Mouse (Mus musculus): ENCODE results near the gene Pou3f3. TPM values are rescaled to one million over a fixed set of nuclear protein-coding genes. Genes with fewer than 3 reads are reported as not detected.

Pou3f3 gene
- polyA plus RNA-seq, 1 experiment from 2014 or later, result 10.6 TPM

- ATAC-seq (ENCODE audit: low FRiP score), result peak; percentile 47
- DNase-seq (ENCODE audit: low spot score), result peak; percentile 46
- Histone ChIP-seq H3K36me3 (replicated peaks; ENCODE audit: control insufficient read depth, insufficient read depth) (no peaks in the 10 kb centered on the region), H3K9me3 (ENCODE audit: control insufficient read depth, low read length) (no peaks in the 10 kb centered on the region), H3K9ac (peak overlapping the region; percentile 74), H3K4me1 (replicated peaks; ENCODE audit: control insufficient read depth, insufficient read depth, low read length) (peaks cover 30% of the 10 kb centered on the region), H3K27ac (peak overlapping the region; percentile 66), H3K4me3 (replicated peaks; ENCODE audit: low read length) (peak overlapping the region; percentile 47), H3K4me2 (replicated peaks) (peak overlapping the region; percentile 79), H3K27me3 (ENCODE audit: control insufficient read depth, insufficient read depth, low read length) (no peaks in the 10 kb centered on the region)
- under 1% methylated on average over 46 of the region's 46 CpGs for WGBS
These were observed 17.8 kb downstream of the Pou3f3 start for GRCm38 (mm10) chr1:42713104-42713932.

GRCm38 (mm10) chr1:42714016-42714931, 18.7 kb downstream of the Pou3f3 start:
- no peaks in the 10 kb centered on the region for H3K27me3 ChIP-seq (ENCODE audit: control insufficient read depth, insufficient read depth, low read length)
- WGBS, result under 1% methylated on average over 19 of the region's 31 CpGs
- H3K4me3 ChIP-seq (replicated peaks; ENCODE audit: low read length), result peak overlapping the region; percentile 47
- peaks cover 29% of the 10 kb centered on the region for H3K4me1 ChIP-seq (replicated peaks; ENCODE audit: control insufficient read depth, insufficient read depth, low read length)
- peak overlapping the region; percentile 66 for H3K27ac ChIP-seq
- H3K9ac ChIP-seq, result peak overlapping the region; percentile 74
- no peaks in the 10 kb centered on the region for H3K9me3 ChIP-seq (ENCODE audit: control insufficient read depth, low read length)
- H3K36me3 ChIP-seq (replicated peaks; ENCODE audit: control insufficient read depth, insufficient read depth), result no peaks in the 10 kb centered on the region
- DNase-seq (ENCODE audit: low spot score) (peak; percentile 82), ATAC-seq (ENCODE audit: low FRiP score) (peak; percentile 70)
- H3K4me2 ChIP-seq (replicated peaks), result peak overlapping the region; percentile 79

- 20% methylated on average over 5 of the region's 5 CpGs for WGBS
- Histone ChIP-seq H3K4me1 (replicated peaks; ENCODE audit: control insufficient read depth, insufficient read depth, low read length) (peaks cover 15% of the 10 kb centered on the region), H3K9me3 (ENCODE audit: control insufficient read depth, low read length) (no peaks in the 10 kb centered on the region), H3K27ac (no peak overlapping the region), H3K27me3 (ENCODE audit: control insufficient read depth, insufficient read depth, low read length) (no peaks in the 10 kb centered on the region), H3K4me2 (replicated peaks) (no peak overlapping the region), H3K9ac (no peak overlapping the region), H3K36me3 (replicated peaks; ENCODE audit: control insufficient read depth, insufficient read depth) (no peaks in the 10 kb centered on the region), H3K4me3 (replicated peaks; ENCODE audit: low read length) (no peak overlapping the region)
- DNase-seq (ENCODE audit: low spot score), result no peak
- ATAC-seq (ENCODE audit: low FRiP score), result peak; percentile 52; the same call in 1 of the 2 replicates
These were observed 23.0 kb downstream of the Pou3f3 start for GRCm38 (mm10) chr1:42718549-42718948.

GRCm38 (mm10) chr1:42721353-42721752, 25.8 kb downstream of the Pou3f3 start:
- 72% methylated on average over 5 of the region's 5 CpGs for WGBS
- no peak for DNase-seq (ENCODE audit: low spot score)

GRCm38 (mm10) chr1:42723769-42724300, 28.3 kb downstream of the Pou3f3 start:
- no peak for ATAC-seq (ENCODE audit: low FRiP score)
- Histone ChIP-seq H3K9ac (no peak overlapping the region), H3K4me3 (replicated peaks; ENCODE audit: low read length) (no peak overlapping the region), H3K9me3 (ENCODE audit: control insufficient read depth, low read length) (no peaks in the 10 kb centered on the region), H3K4me2 (replicated peaks) (no peak overlapping the region), H3K27ac (no peak overlapping the region), H3K4me1 (replicated peaks; ENCODE audit: control insufficient read depth, insufficient read depth, low read length) (0 out of 2 replicates have a peak, but pooled peaks cover 3% of the 10 kb centered on the region), H3K36me3 (replicated peaks; ENCODE audit: control insufficient read depth, insufficient read depth) (no peaks in the 10 kb centered on the region), H3K27me3 (ENCODE audit: control insufficient read depth, insufficient read depth, low read length) (no peaks in the 10 kb centered on the region)
- WGBS, result 95% methylated on average over 1 of the region's 1 CpGs
- no peak for DNase-seq (ENCODE audit: low spot score)

More at GRCm38 (mm10) chr1:42721353-42721752, 25.8 kb downstream of the Pou3f3 start:
- no peak overlapping the region for H3K4me3 ChIP-seq (replicated peaks; ENCODE audit: low read length)
- ATAC-seq (ENCODE audit: low FRiP score), result no peak
- no peaks in the 10 kb centered on the region for H3K9me3 ChIP-seq (ENCODE audit: control insufficient read depth, low read length)
- no peak overlapping the region for H3K9ac ChIP-seq
- peaks cover 7% of the 10 kb centered on the region; the same call in 1 of the 2 replicates for H3K4me1 ChIP-seq (replicated peaks; ENCODE audit: control insufficient read depth, insufficient read depth, low read length)
- no peak overlapping the region for H3K4me2 ChIP-seq (replicated peaks)
- no peak overlapping the region for H3K27ac ChIP-seq
- no peaks in the 10 kb centered on the region for H3K27me3 ChIP-seq (ENCODE audit: control insufficient read depth, insufficient read depth, low read length)
- H3K36me3 ChIP-seq (replicated peaks; ENCODE audit: control insufficient read depth, insufficient read depth), result no peaks in the 10 kb centered on the region

- no peak for ATAC-seq (ENCODE audit: low FRiP score)
- 87% methylated on average over 2 of the region's 2 CpGs for WGBS
- H3K9ac ChIP-seq, result no peak overlapping the region
These were observed 29.3 kb downstream of the Pou3f3 start for GRCm38 (mm10) chr1:42724881-42725280.

GRCm38 (mm10) chr1:42727161-42727560, 31.6 kb downstream of the Pou3f3 start:
- Histone ChIP-seq H3K27me3 (ENCODE audit: control insufficient read depth, insufficient read depth, low read length) (no peaks in the 10 kb centered on the region), H3K36me3 (replicated peaks; ENCODE audit: control insufficient read depth, insufficient read depth) (no peaks in the 10 kb centered on the region), H3K9ac (no peak overlapping the region), H3K4me1 (replicated peaks; ENCODE audit: control insufficient read depth, insufficient read depth, low read length) (no peaks in the 10 kb centered on the region), H3K27ac (no peak overlapping the region), H3K4me2 (replicated peaks) (no peak overlapping the region), H3K9me3 (ENCODE audit: control insufficient read depth, low read length) (no peaks in the 10 kb centered on the region), H3K4me3 (replicated peaks; ENCODE audit: low read length) (no peak overlapping the region)
- no peak for ATAC-seq (ENCODE audit: low FRiP score)
- WGBS, result 94% methylated on average over 5 of the region's 5 CpGs
- DNase-seq (ENCODE audit: low spot score), result no peak

More at GRCm38 (mm10) chr1:42724881-42725280, 29.3 kb downstream of the Pou3f3 start:
- Histone ChIP-seq H3K4me1 (replicated peaks; ENCODE audit: control insufficient read depth, insufficient read depth, low read length) (no peaks in the 10 kb centered on the region), H3K27me3 (ENCODE audit: control insufficient read depth, insufficient read depth, low read length) (no peaks in the 10 kb centered on the region), H3K9me3 (ENCODE audit: control insufficient read depth, low read length) (no peaks in the 10 kb centered on the region), H3K27ac (no peak overlapping the region), H3K36me3 (replicated peaks; ENCODE audit: control insufficient read depth, insufficient read depth) (no peaks in the 10 kb centered on the region), H3K4me2 (replicated peaks) (no peak overlapping the region), H3K4me3 (replicated peaks; ENCODE audit: low read length) (no peak overlapping the region)
- no peak for DNase-seq (ENCODE audit: low spot score)

GRCm38 (mm10) chr1:42727676-42728075, 32.1 kb downstream of the Pou3f3 start:
- ATAC-seq (ENCODE audit: low FRiP score) (no peak), DNase-seq (ENCODE audit: low spot score) (no peak)
- no peak overlapping the region for H3K4me3 ChIP-seq (replicated peaks; ENCODE audit: low read length)
- H3K27ac ChIP-seq, result no peak overlapping the region
- H3K9ac ChIP-seq, result no peak overlapping the region
- H3K36me3 ChIP-seq (replicated peaks; ENCODE audit: control insufficient read depth, insufficient read depth), result no peaks in the 10 kb centered on the region
- H3K9me3 ChIP-seq (ENCODE audit: control insufficient read depth, low read length), result no peaks in the 10 kb centered on the region
- no peak overlapping the region for H3K4me2 ChIP-seq (replicated peaks)
- H3K4me1 ChIP-seq (replicated peaks; ENCODE audit: control insufficient read depth, insufficient read depth, low read length), result no peaks in the 10 kb centered on the region
- H3K27me3 ChIP-seq (ENCODE audit: control insufficient read depth, insufficient read depth, low read length), result no peaks in the 10 kb centered on the region
- 90% methylated on average over 7 of the region's 7 CpGs for WGBS

All from hindbrain, embryonic 14.5 days (tissue).